Mouse (Mus musculus) telencephalon, adult 2 months (tissue): ENCODE results near the gene Gm21117.
"Not testable (repeated sequence)": the region's sequence is repeated elsewhere in the genome, so short reads cannot be mapped to it uniquely, and the experiment has no call there.

Experiments used
- DNase-seq: peaks from one replicate; pipeline ENCODE4 v3.0.0-alpha.2; 2011; ENCODE audit warnings: low read depth, low spot score

The Gm21117 gene

GRCm38 (mm10) chrY:51124920-51125319, at the start of gene Gm21117:
TSS of gene Gm21117 (plus strand) at chrY:51125220.
- not testable (repeated sequence) for DNase-seq
